Mouse (Mus musculus): Measurements from ENCODE around the gene Slc39a11.

- TF ChIP-seq ELF1 (IDR thresholded peaks at IDR 0.05; ENCODE audit: low read depth, low read length) (no peak), EP300 (IDR thresholded peaks at IDR 0.05; ENCODE audit: low read length) (no peak), HCFC1 (IDR thresholded peaks at IDR 0.05; ENCODE audit: low read depth, low read length) (no peak), ZNF384 (IDR thresholded peaks at IDR 0.05; ENCODE audit: low read depth, low read length) (peak; percentile 62), POLR2A (IDR thresholded peaks at IDR 0.05; ENCODE audit: low read depth, low read length) (no peak), GABPA (IDR thresholded peaks at IDR 0.05; ENCODE audit: insufficient replicate concordance, low read depth, low read length) (no peak), POLR2AphosphoS2 (IDR thresholded peaks at IDR 0.05; ENCODE audit: low read depth, low read length) (no peak), CTCF (conservative IDR thresholded peaks at IDR 0.05 in 1 of 2, IDR thresholded peaks at IDR 0.05 in 1 of 2; ENCODE audit: low read depth in 2 of 2, low read length in 2 of 2) (no peak; a peak in 1 of 4 replicates), E2F4 (IDR thresholded peaks at IDR 0.05; ENCODE audit: insufficient replicate concordance, low read depth, low read length) (no peak), TCF12 (IDR thresholded peaks at IDR 0.05; ENCODE audit: low read depth, low read length) (no peak), ZKSCAN1 (IDR thresholded peaks at IDR 0.05; ENCODE audit: borderline replicate concordance, low read depth, low read length) (no peak), ETS1 (conservative IDR thresholded peaks at IDR 0.05; ENCODE audit: low read depth, low read length) (no peak), ZC3H11A (IDR thresholded peaks at IDR 0.05; ENCODE audit: low read depth, low read length) (no peak), MAX (IDR thresholded peaks at IDR 0.05; ENCODE audit: low read length) (no peak)
Measured at GRCm38 (mm10) chr11:113469919-113470785, 179.7 kb downstream of the Slc39a11 start.

All from CH12.LX (cell line).